Mouse (Mus musculus) intestine, embryonic 15.5 days (tissue): ENCODE results near the gene Clp1. TPM values are rescaled to one million over a fixed set of nuclear protein-coding genes. Genes with fewer than 3 reads are reported as not detected.
"Not testable (repeated sequence)": the region's sequence is repeated elsewhere in the genome, so short reads cannot be mapped to it uniquely, and the experiment has no call there.

Experiments used
- ATAC-seq: fragments of 200-750 bp; cut with Nextera tagmentation; 2 replicates; pipeline ENCODE4 v1.8.0; 2017; ENCODE audit warnings: moderate TSS enrichment, moderate library complexity
- H3K27ac ChIP-seq: fragments of 300-500 bp; sonication (generic); 2 replicates; pipeline ENCODE4 v1.5.1; 2015; ENCODE audit warnings: mild to moderate bottlenecking, inconsistent platforms
- H3K27me3 ChIP-seq: fragments of 300-500 bp; sonication (generic); replicated peaks from 2 replicates; pipeline ENCODE4 v1.6.1; 2015; ENCODE audit warnings: inconsistent platforms
- H3K36me3 ChIP-seq: fragments of 300-500 bp; sonication (generic); 2 replicates; pipeline ENCODE4 v1.6.1; 2015; ENCODE audit warnings: inconsistent platforms
- H3K4me1 ChIP-seq: fragments of 300-500 bp; sonication (generic); replicated peaks from 2 replicates; pipeline ENCODE4 v1.6.1; 2015; ENCODE audit warnings: inconsistent platforms
- H3K4me2 ChIP-seq: fragments of 300-500 bp; sonication (generic); replicated peaks from 2 replicates; pipeline ENCODE4 v1.6.1; 2015; ENCODE audit warnings: mild to moderate bottlenecking, inconsistent platforms
- H3K4me3 ChIP-seq: fragments of 300-500 bp; sonication (generic); replicated peaks from 2 replicates; pipeline ENCODE4 v1.5.1; 2015; ENCODE audit warnings: inconsistent platforms
- H3K9ac ChIP-seq: fragments of 300-500 bp; sonication (generic); 2 replicates; pipeline ENCODE4 v1.6.1; 2015; ENCODE audit warnings: inconsistent platforms
- H3K9me3 ChIP-seq: fragments of 300-500 bp; sonication (generic); 2 replicates; pipeline ENCODE4 v1.6.1; 2016; ENCODE audit warnings: inconsistent platforms
- WGBS: fragments of 180-500 bp; shearing (Covaris S2); methylation state at CpG from one replicate; pipeline ENCODE4 v1.1.7; 2015; 5-methylcytosine and 5-hydroxymethylcytosine counted together
- polyA plus RNA-seq: library from polyadenylated mRNA; unstranded; fragments of >200 nt; fragmentation: Nextera tagmentation; extraction: Ambion mirVana; gene quantifications from 2 replicates; pipeline ENCODE4 v1.2.1, GENCODE M21; 2015

Gene Clp1
- polyA plus RNA-seq, 1 experiment from 2014 or later: 26.7 TPM

DNA sequence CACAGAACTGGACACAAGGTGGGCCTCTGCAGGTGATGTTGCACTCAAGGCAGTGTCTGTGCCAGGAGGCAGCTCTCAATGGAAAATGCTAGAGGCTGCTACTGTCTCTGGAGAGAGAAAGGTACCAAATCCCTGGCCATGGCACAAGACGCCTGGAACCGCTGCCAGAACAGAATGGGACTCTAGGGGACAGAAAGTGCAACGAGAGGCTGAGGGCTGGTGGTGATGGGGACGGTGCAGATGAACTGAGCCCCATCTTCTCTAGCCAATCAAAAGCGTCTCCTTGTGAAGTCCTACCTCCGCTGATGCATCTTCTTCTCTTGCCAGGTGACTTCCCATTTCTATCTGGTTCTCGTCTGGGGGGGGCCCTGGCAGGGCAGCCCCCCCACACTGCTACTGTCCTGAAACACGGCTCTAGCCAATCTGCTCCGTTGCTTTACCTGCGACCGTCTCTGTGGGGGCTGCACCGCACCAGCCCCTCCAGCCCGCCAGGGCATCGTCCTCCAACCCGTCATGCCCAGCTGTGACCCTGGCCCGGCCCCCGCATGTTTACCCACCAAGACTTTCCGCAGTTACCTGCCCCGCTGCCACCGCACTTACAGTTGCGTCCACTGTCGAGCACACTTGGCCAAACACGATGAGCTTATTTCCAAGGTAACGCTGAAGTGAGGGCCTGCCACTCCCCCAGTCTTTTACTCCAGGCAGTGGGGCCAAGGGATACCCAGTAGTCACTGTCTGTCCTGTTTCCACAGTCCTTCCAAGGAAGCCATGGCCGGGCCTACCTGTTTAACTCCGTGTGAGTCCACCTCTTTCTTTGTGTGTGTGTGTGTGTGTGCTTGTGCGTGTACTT, 9.4 kb upstream of the Clp1 start:
- Histone ChIP-seq H3K9me3 (no peaks in the 10 kb centered on the region), H3K4me2 (peak overlapping the region; percentile 53), H3K4me1 (peaks cover 74% of the 10 kb centered on the region), H3K27me3 (0 out of 2 replicates have a peak, but pooled peaks cover 9% of the 10 kb centered on the region), H3K4me3 (0 out of 2 replicates have a peak overlapping the region, but pooled peaks have one; percentile 2), H3K9ac (no peak overlapping the region), H3K27ac (no peak overlapping the region), H3K36me3 (no peaks in the 10 kb centered on the region)
- WGBS: 5% methylated on average over 27 of the region's 27 CpGs
- no peak for ATAC-seq

DNA sequence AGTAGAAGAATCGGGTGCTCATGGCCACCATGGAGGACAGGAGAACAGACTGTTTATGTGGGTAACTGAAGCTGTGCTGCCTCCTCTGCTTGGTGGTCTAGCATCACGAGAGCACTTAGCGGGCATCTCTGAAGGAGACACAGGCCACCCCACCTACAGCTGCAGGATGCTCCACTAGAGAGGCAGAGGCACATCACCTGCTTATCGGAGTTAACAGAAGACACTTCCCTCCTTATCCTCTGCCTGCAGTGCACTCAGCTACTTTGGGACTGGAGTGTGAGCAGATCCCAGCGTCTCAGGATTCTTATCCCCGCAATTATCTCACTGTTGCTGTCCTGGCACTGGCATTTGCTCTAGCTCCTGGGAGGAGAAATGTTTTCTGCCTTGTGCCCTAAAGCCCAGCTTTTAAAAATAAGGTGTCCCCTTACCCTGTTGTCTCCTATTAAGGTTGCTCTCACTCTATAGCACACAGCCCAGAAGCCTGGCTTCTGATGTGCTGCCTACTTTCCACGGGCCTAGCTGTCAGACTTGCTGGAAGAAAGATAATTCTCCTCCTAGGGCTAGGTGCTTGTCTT, 8.3 kb upstream of the Clp1 start:
- peaks cover 64% of the 10 kb centered on the region for H3K4me1 ChIP-seq
- 0 out of 2 replicates have a peak, but pooled peaks cover 9% of the 10 kb centered on the region for H3K27me3 ChIP-seq
- peak overlapping the region; percentile 65 for H3K4me2 ChIP-seq
- 9% methylated on average over 7 of the region's 7 CpGs for WGBS
- H3K36me3 ChIP-seq: no peaks in the 10 kb centered on the region
- ATAC-seq: peak; percentile 20; the same call in 1 of the 2 replicates
- H3K27ac ChIP-seq: no peak overlapping the region
- peak overlapping the region; percentile 32; the same call in 1 of the 2 replicates for H3K4me3 ChIP-seq
- 0 out of 2 replicates have a peak overlapping the region, but pooled peaks have one; percentile 14 for H3K9ac ChIP-seq
- H3K9me3 ChIP-seq: no peaks in the 10 kb centered on the region

DNA sequence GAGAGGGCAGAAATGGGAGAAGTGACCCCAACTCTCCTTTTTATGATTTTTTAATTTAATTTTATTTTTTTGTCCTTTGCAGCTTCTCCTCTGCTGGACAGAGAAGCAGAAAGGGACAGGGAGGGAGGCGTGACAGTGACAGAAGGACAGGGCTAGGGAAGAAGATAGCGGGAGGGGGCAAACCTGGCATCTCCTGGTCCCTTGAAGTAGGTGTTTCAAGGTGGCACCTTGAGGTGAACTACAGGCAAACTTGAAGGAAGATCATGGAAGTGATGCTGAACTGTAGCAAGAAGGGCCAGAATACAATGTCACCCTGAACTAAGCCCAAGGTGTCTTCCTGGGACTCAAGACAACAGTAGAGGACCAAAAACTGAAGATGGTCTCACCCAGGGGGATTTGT, 7.8 kb upstream of the Clp1 start:
- 4% methylated on average over 2 of the region's 2 CpGs for WGBS
- no peaks in the 10 kb centered on the region for H3K9me3 ChIP-seq
- H3K4me3 ChIP-seq: peak overlapping the region; percentile 32
- 0 out of 2 replicates have a peak, but pooled peaks cover 9% of the 10 kb centered on the region for H3K27me3 ChIP-seq
- peaks cover 60% of the 10 kb centered on the region for H3K4me1 ChIP-seq
- no peak for ATAC-seq
- no peak overlapping the region for H3K27ac ChIP-seq
- no peaks in the 10 kb centered on the region for H3K36me3 ChIP-seq
- H3K9ac ChIP-seq: peak overlapping the region; percentile 14; the same call in 1 of the 2 replicates
- peak overlapping the region; percentile 65 for H3K4me2 ChIP-seq

DNA sequence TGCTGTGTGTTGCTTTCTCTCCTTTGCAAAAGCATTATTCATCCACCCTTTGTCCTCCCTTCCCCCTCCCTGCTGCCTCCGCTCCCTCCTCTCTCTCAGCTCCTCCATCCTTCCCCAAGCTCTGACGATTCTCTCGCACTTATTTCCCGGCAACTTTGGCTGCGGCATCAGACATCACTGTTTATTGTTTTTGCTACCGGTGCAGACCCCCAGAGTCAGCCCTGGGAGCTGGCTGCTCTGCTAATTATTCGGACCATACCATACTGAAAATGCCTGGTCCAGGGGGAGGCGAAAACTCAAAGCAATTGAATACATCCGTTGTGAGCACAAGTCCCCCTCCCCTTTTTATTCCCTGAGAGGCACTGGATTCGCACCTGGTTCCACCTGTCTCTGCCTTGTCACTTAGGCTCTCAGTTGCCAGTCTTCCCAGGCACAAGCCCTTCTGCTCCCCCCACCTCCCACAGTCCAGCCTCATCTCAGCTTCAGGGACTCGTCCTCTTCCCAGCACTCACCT, 7.3 kb upstream of the Clp1 start:
- 0 out of 2 replicates have a peak, but pooled peaks cover 9% of the 10 kb centered on the region for H3K27me3 ChIP-seq
- peak overlapping the region; percentile 18; the same call in 1 of the 2 replicates for H3K9ac ChIP-seq
- H3K27ac ChIP-seq: no peak overlapping the region
- H3K4me3 ChIP-seq: peak overlapping the region; percentile 32
- under 1% methylated on average over 11 of the region's 11 CpGs for WGBS
- H3K9me3 ChIP-seq: no peaks in the 10 kb centered on the region
- ATAC-seq: no peak
- H3K4me1 ChIP-seq: peaks cover 55% of the 10 kb centered on the region
- H3K4me2 ChIP-seq: peak overlapping the region; percentile 65
- H3K36me3 ChIP-seq: no peaks in the 10 kb centered on the region

DNA sequence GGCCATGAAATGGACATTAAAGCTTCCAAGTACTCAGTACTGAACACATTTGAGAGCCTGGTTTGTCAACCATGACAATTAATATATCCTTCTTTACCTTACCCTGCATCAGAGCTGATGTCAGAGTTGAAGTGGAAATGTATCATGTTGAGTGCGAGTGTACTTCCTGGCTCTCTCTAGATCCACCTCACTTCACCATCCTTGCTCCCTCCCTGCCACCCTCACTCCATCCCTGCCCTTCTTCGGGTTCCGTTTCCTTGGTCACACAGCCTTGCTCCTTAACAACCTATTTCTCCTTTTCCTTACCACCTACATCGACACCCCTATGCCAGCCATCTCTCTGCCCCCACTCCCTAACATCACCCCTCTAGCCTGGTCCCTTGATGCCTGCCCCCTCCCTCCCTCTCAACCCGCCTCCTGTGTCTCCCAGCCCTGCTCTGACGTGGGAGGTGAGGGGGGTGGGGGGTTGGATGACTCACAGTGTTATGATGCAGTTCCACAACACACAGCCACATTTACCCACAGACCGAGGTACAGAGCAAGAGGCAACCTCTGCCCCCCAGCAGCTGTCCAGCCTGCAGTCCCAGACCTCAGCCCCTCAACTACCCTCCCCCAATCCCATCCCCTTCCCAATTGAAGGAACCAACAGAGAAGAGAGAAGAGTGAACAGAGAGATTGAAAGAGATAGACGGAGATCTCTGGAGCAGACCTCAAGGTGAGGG, 6.6 kb upstream of the Clp1 start, which contains the start of gene Ypel4:
Ypel4 (plus strand) TSS at position 480 of the 722 bp plus-strand sequence.
- H3K9ac ChIP-seq: peak within 1 kb of the TSS; percentile 18
- peak within 1 kb of the TSS; percentile 32 for H3K4me3 ChIP-seq
- peaks cover 49% of the 10 kb centered on the region for H3K4me1 ChIP-seq
- H3K27ac ChIP-seq: no peak within 1 kb of the TSS
- peak; percentile 40 for ATAC-seq
- H3K4me2 ChIP-seq: peak within 1 kb of the TSS; percentile 65
- H3K36me3 ChIP-seq: no peaks in the 10 kb centered on the region
- WGBS: 4% methylated on average over 8 of the region's 8 CpGs
- H3K27me3 ChIP-seq: 0 out of 2 replicates have a peak, but pooled peaks cover 9% of the 10 kb centered on the region
- no peaks in the 10 kb centered on the region for H3K9me3 ChIP-seq

DNA sequence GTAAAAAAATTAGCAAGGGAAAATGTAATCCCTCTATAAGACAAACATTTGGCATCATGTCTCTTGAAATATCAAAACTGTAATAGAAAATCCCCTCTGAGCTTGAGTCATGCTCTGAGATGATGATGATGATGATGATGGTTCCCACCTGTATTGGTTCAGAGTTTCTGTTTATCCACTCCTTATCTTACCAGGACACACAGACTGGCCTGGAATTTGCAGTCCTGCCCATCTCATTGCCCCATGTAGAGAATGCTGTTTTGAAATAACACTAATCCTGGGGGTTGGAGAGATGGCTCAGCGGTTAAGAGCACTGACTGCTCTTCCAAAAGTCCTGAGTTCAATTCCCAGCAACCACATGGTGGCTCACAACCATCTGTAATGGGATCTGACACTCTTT, 5.2 kb upstream of the Clp1 start:
- WGBS: 74% methylated on average over 1 of the region's 1 CpGs
- no peak for ATAC-seq
- Histone ChIP-seq H3K27ac (no peak overlapping the region), H3K9ac (no peak overlapping the region), H3K9me3 (no peaks in the 10 kb centered on the region), H3K36me3 (no peaks in the 10 kb centered on the region), H3K4me2 (no peak overlapping the region), H3K4me3 (no peak overlapping the region), H3K27me3 (0 out of 2 replicates have a peak, but pooled peaks cover 9% of the 10 kb centered on the region), H3K4me1 (peaks cover 35% of the 10 kb centered on the region)

DNA sequence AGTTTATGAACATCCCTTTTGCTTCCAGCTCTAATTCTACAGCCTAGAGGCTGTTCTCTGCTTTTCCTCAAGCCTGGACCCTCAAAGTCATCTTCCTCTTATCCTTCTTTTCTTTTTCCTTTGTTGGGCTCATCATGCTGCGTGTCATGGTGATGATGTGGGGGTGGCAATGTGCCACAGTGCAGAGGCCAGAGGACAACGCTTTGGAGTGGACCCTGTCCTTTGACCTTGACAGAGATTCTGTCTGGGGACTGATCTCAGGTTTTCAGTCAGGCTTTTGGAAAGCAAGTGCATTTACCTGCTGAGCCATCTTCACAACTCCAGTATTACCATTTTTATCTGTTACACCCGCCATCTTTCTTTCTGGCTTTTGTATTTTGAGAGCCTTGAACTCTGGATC, 4.1 kb upstream of the Clp1 start:
- no peak overlapping the region for H3K27ac ChIP-seq
- 84% methylated on average over 3 of the region's 3 CpGs for WGBS
- no peak overlapping the region for H3K4me2 ChIP-seq
- H3K27me3 ChIP-seq: 0 out of 2 replicates have a peak, but pooled peaks cover 5% of the 10 kb centered on the region
- no peak for ATAC-seq
- peaks cover 25% of the 10 kb centered on the region for H3K4me1 ChIP-seq
- no peaks in the 10 kb centered on the region for H3K9me3 ChIP-seq
- H3K4me3 ChIP-seq: no peak overlapping the region
- no peak overlapping the region for H3K9ac ChIP-seq
- H3K36me3 ChIP-seq: no peaks in the 10 kb centered on the region

DNA sequence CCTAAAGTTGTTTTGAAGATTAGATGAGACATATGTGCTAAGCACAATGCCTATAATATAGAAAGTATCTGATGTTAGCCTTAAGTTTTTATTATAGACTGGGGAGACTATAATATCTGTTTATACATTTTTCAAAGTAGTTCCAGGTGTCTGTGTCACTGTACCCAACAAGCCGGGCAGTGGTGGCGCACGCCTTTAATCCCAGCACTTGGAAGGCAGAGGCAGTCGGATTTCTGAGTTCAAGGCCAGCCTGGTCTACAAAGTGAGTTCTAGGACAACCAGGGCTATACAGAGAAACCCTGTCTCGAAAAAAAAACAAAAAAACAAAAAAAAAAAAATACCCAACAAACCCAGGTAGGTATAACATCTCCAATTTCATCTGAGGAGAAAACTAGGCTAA, 1.0 kb upstream of the Clp1 start:
- 78% methylated on average over 5 of the region's 5 CpGs for WGBS
- not testable (repeated sequence) for H3K36me3 ChIP-seq, H3K4me2 ChIP-seq, ATAC-seq, H3K9me3 ChIP-seq, H3K9ac ChIP-seq, H3K4me1 ChIP-seq, H3K27ac ChIP-seq, H3K4me3 ChIP-seq, H3K27me3 ChIP-seq

DNA sequence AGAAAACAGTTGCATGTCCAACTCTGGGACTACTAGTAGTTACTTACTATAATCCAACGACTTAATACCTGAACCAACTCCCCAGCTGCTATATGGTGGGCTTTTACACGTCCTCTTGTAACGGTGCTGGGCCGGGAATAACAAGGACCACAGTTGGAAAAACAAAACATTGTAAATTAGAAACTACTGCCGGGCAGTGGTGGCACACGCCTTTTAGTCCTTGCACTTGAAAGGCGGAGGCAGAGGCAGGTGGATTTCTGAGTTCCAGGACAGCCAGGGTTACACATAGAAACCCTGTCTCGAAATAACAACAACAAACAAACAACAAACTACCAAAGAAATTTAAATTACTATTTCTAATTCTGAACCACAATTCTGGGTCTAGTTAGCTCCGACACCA, 434 bp downstream of the Clp1 start:
- peak overlapping the region; percentile 74 for H3K4me2 ChIP-seq
- H3K4me3 ChIP-seq: peak overlapping the region; percentile 53
- WGBS: 4% methylated on average over 9 of the region's 9 CpGs
- peaks cover 9% of the 10 kb centered on the region for H3K4me1 ChIP-seq
- H3K9me3 ChIP-seq: no peaks in the 10 kb centered on the region
- H3K36me3 ChIP-seq: peaks cover 3% of the 10 kb centered on the region; the same call in 1 of the 2 replicates
- peak overlapping the region; percentile 55 for H3K9ac ChIP-seq
- peak; percentile 23 for ATAC-seq
- no peaks in the 10 kb centered on the region for H3K27me3 ChIP-seq
- no peak overlapping the region for H3K27ac ChIP-seq

DNA sequence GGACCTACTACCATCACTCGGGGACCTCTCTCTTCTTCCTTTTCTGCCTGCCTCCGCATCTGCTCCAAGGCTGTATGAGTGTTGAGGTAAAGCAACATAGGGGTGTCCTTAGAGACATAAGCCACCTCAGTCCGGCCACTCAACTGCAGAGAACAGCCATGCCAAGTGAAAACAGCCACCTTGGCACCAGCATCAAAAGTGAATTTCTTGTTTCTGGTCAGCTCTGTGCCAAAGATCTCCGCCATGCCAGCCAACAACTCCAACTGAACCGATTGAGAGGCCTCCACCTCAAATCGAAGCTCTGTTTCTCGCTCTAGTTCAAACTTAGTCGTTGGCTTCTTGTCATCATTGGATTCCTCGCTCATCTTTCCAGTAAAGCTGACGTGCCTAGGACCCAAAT, 1.4 kb downstream of the Clp1 start:
- 94% methylated on average over 10 of the region's 10 CpGs for WGBS
- no peak overlapping the region for H3K27ac ChIP-seq
- no peak overlapping the region for H3K9ac ChIP-seq
- H3K36me3 ChIP-seq: peaks cover 3% of the 10 kb centered on the region; the same call in 1 of the 2 replicates
- H3K4me2 ChIP-seq: peak overlapping the region; percentile 74; the same call in 1 of the 2 replicates
- H3K9me3 ChIP-seq: no peaks in the 10 kb centered on the region
- no peaks in the 10 kb centered on the region for H3K27me3 ChIP-seq
- H3K4me1 ChIP-seq: peaks cover 9% of the 10 kb centered on the region
- no peak for ATAC-seq
- H3K4me3 ChIP-seq: no peak overlapping the region

DNA sequence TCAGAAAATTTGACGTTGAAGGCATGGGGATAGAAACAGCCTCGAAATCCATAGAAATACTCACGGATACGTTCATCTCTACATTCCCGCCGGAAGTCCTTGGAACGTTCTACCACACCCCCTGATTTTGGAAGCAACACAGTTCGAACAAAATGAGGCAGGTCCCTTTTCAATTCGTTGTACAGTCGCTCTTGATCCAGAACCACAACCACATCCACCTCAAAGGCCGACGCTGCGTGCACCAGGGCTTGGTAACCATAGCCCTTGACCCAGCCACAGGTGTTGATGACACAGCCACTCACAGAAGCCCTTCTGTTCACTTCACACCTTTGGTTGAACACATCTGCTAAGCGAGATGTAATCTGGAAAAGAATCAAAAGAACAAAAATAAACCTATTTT, 3.3 kb downstream of the Clp1 start:
- Histone ChIP-seq H3K27me3 (no peaks in the 10 kb centered on the region), H3K4me2 (no peak overlapping the region), H3K9ac (no peak overlapping the region), H3K27ac (no peak overlapping the region), H3K4me1 (peaks cover 9% of the 10 kb centered on the region), H3K36me3 (peaks cover 3% of the 10 kb centered on the region; the same call in 1 of the 2 replicates), H3K9me3 (no peaks in the 10 kb centered on the region), H3K4me3 (no peak overlapping the region)
- WGBS: 96% methylated on average over 14 of the region's 14 CpGs
- ATAC-seq: no peak
